Mouse (Mus musculus) erythroblast, embryonic 14.5 days (primary cell): ENCODE results near the gene Tada1. TPM values are rescaled to one million over a fixed set of nuclear protein-coding genes. Genes with fewer than 3 reads are reported as not detected.

ENCODE experiments used
- H3K27me3 ChIP-seq: 2 replicates; pipeline ENCODE4 v1.6.1; 2012; ENCODE audit warnings: inconsistent platforms; ENCODE audit not compliant: control insufficient read depth
- H3K36me3 ChIP-seq: 2 replicates; pipeline ENCODE4 v1.6.1; 2012; ENCODE audit warnings: mild to moderate bottlenecking, inconsistent platforms; ENCODE audit not compliant: control insufficient read depth
- H3K4me1 ChIP-seq: 2 replicates; pipeline ENCODE4 v1.6.1; 2012; ENCODE audit warnings: inconsistent platforms; ENCODE audit not compliant: control insufficient read depth
- H3K4me3 ChIP-seq: replicated peaks from 2 replicates; pipeline ENCODE3; 2012; ENCODE audit warnings: moderate library complexity, mild to moderate bottlenecking, inconsistent platforms
- H3K9me3 ChIP-seq: 2 replicates; pipeline ENCODE4 v1.6.1; 2012; ENCODE audit warnings: low read length, inconsistent platforms, mixed read lengths; ENCODE audit not compliant: control insufficient read depth
- GATA1 ChIP-seq: IDR thresholded peaks from 2 replicates; pipeline ENCODE4 v1.6.1; 2012; ENCODE audit warnings: low read length, inconsistent platforms, mixed read lengths
- TAL1 ChIP-seq: IDR thresholded peaks from 3 replicates; pipeline ENCODE4 v1.6.1; 2012; ENCODE audit warnings: low read length, inconsistent platforms, mixed read lengths
- polyA plus RNA-seq: library from polyadenylated mRNA; stranded (reverse); fragments of >175 nt; gene quantifications from 2 replicates; pipeline ENCODE4 v1.2.3, GENCODE M21; 2012

The Tada1 gene
- 0.40 and 1.1 TPM in 2 replicates for polyA plus RNA-seq

DNA sequence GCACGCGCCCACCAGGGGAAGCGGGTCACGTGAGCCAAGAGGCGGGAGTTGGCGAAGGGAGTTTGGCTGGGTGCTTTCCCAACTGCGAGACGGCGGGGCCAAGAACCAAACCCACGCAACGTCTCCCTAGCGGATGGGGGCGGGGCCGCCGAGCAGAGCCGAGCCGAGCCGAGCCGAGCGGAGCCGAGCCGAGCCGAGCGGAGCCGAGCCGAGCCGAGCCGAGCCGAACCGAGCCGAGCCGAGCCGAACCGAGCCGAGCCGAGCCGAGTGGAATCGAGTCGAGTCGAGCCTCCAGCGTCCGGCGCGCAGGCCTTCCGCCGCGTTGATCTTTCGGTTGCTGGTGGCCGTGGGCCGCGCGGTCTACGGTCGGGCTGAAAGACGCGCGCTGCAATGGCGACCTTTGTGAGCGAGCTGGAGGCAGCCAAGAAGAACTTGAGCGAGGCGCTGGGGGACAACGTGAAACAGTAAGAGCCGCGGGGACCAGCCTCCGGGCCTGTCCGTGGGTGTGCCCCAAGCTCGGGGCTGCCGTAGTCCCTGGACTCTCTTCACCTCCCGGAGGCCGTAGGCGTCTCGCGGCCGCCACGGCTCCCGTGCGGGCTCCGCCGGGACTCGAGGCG, at the start of gene Tada1:
Gene Tada1 (plus strand): TSS at position 85 of the 617 bp plus-strand sequence.
- Histone ChIP-seq H3K4me3 (peak within 1 kb of the TSS; percentile 91), H3K36me3 (peaks cover 22% of the 10 kb centered on the region), H3K4me1 (peaks cover 26% of the 10 kb centered on the region), H3K9me3 (peaks cover 4% of the 10 kb centered on the region), H3K27me3 (no peaks in the 10 kb centered on the region)
- TF ChIP-seq TAL1 = no peak
- TF ChIP-seq GATA1 = no peak

DNA sequence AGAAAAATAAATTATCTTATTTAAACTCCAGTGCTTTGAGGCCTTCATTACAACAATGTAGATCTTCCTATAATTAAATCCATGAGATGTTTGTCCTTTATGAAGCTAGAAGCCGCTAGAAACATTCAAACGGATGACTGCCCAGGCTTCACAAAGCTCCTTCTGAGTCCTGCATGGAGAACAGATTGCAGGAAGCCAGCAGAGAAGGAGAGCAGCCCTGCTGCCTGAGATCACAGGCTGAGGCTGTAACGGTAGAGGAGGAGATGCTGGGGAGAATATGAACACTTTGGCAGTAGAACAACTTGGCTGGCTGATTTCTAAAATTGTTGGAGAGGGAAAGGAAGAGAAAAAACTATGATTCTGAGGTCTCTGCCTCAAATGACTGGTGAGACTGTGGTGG, 48.1 kb upstream of the Tada1 start:
- Histone ChIP-seq H3K4me1 (no peaks in the 10 kb centered on the region), H3K9me3 (peaks cover 2% of the 10 kb centered on the region; the same call in 1 of the 2 replicates), H3K4me3 (no peak overlapping the region), H3K36me3 (no peaks in the 10 kb centered on the region), H3K27me3 (no peaks in the 10 kb centered on the region)
- no peak for TF ChIP-seq GATA1

DNA sequence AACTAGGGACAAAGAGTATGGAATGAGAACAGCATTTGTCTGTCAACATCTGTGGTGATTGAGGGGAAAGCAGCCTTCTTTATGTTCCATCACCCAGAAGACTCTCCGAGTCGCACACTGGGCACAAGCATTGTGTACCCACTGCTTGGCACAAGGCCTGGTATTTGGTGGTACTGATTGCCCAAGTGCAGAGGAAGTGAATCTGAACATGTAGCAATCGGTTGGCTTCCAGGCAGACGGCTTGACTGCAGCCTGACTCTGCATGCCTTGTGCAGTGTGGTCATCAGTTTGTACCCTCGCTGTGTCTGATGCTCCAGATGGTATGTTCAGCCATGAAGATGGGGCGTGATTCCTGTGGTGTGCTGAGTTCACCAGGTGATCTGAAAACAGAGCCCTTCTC, 39.8 kb upstream of the Tada1 start:
- no peak for TF ChIP-seq TAL1
- no peak for TF ChIP-seq GATA1
- no peaks in the 10 kb centered on the region for H3K4me1 ChIP-seq
- H3K36me3 ChIP-seq = no peaks in the 10 kb centered on the region
- no peaks in the 10 kb centered on the region; the same call in 1 of the 2 replicates for H3K9me3 ChIP-seq
- H3K4me3 ChIP-seq = no peak overlapping the region
- H3K27me3 ChIP-seq = no peaks in the 10 kb centered on the region

DNA sequence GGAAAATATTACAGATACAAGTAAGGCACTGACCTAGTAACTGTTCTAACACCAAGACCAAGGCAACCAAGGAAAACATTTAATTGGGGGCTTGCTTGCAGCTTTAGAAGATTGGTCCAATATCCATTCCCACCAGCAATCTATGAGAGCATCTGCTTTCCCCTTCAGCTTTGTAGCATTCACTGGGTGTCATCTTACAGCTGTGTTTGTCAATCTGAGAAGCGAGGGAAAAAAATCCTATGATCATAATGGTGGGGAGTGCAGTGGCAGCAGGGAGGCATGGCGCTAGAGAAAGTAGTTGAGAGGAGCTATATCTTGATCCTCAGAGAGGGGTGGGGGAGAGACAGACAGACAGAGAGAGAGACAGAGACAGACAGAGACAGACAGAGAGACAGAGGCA, 36.8 kb upstream of the Tada1 start:
- Histone ChIP-seq H3K4me1 (no peaks in the 10 kb centered on the region), H3K4me3 (no peak overlapping the region), H3K27me3 (peaks cover 2% of the 10 kb centered on the region; the same call in 1 of the 2 replicates), H3K36me3 (no peaks in the 10 kb centered on the region), H3K9me3 (no peaks in the 10 kb centered on the region; the same call in 1 of the 2 replicates)
- TF ChIP-seq GATA1 = no peak

DNA sequence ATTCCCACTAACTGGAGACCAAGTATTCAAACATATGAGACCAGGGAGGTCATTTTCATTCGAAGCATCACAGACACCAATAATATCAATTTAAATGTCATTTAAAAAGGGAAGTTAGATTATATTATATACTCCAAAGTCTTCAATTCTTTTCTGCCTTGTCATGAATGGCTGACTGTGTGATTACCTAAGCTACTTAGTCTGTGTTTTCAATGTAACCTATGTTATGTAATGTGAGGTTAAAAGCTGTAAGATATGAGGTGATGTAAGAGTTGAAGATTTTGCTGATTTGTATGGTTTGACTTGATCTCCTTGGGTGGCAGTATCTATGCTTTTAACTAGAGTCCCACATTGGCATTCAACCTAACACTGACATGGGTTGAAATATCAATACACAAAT, 36.4 kb upstream of the Tada1 start:
- Histone ChIP-seq H3K9me3 (no peaks in the 10 kb centered on the region; the same call in 1 of the 2 replicates), H3K27me3 (peaks cover 2% of the 10 kb centered on the region; the same call in 1 of the 2 replicates), H3K36me3 (no peaks in the 10 kb centered on the region), H3K4me1 (no peaks in the 10 kb centered on the region), H3K4me3 (no peak overlapping the region)
- TF ChIP-seq TAL1 (no peak), GATA1 (no peak)

DNA sequence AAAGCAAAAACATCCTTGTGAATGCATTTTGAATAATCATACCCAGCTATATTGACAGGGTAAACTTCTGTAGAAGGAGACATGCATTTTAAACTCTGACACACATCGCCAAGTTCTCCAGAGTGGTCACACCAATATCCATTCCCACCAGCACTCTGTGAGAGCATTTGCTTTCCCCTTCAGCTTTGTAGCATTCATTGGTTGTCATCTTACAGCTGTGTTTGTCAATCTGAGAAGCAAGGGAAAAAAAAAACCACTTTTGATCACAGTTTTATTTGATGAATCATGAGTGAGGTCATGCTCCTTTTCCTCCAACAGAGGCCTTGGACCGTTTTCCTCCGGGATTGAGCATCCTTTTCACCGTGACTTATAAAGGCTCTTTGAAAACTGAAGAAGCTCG, 35.3 kb upstream of the Tada1 start:
- no peaks in the 10 kb centered on the region; the same call in 1 of the 2 replicates for H3K9me3 ChIP-seq
- H3K36me3 ChIP-seq = no peaks in the 10 kb centered on the region
- peaks cover 2% of the 10 kb centered on the region; the same call in 1 of the 2 replicates for H3K27me3 ChIP-seq
- TF ChIP-seq TAL1 = no peak
- TF ChIP-seq GATA1 = no peak
- no peak overlapping the region for H3K4me3 ChIP-seq
- H3K4me1 ChIP-seq = no peaks in the 10 kb centered on the region

DNA sequence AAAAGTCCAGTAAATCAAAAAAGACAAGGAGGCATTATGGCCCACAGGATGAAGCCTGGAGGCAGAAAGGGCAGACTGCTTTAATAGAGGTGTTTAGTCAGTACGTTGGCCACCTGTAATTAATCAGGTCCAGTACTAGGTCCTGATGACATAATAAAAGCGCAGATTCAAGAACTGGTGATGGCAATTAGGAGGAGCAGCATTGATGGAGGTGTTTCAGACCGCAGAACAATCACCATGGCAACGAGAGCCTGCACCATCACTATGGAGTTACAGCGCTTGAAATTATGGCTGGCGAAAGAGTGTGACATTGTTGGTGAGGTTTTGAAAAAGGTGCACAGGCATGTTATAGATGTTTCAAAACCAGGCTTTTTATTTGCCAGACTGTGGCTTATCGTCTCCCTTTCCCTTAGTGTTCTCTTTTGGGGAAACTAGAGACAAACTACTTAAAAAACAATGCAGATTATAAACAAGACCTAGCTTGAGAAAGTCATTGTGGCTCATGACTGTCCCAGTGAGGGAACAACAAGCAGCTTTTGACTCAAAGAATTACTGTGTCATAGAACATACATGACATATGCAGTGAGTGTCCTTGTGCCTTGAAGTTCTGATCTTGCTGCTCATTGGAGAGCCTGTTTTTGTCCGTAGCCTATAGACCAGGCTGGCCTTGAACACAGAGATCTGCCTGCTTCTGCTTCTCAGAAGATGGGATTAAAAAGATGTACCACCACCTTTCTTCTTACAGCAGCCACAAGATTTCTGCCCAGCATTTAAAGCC, 34.4 kb upstream of the Tada1 start:
- no peaks in the 10 kb centered on the region; the same call in 1 of the 2 replicates for H3K9me3 ChIP-seq
- no peaks in the 10 kb centered on the region for H3K4me1 ChIP-seq
- TF ChIP-seq GATA1 = no peak
- no peak for TF ChIP-seq TAL1
- peaks cover 2% of the 10 kb centered on the region; the same call in 1 of the 2 replicates for H3K27me3 ChIP-seq
- no peaks in the 10 kb centered on the region for H3K36me3 ChIP-seq
- no peak overlapping the region for H3K4me3 ChIP-seq

DNA sequence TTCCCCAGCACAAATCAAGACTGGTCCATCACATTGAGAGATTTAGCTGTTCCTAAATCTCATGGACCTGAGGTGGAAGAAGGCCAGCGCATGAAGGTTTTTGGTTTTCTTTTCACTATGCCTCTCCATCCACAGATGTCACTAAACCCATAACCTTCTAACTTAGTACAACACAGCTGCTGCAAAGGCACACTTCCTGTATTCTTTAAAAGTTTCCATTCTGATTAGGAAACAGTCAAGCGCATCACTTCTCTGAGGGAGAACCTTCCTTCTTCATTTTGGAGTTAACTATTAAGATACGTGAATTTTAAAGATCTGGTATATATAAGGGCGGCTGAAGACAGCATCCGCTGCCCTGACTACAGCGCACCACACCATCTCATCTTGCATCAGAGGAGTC, 33.3 kb upstream of the Tada1 start:
- H3K36me3 ChIP-seq = no peaks in the 10 kb centered on the region
- peaks cover 4% of the 10 kb centered on the region for H3K9me3 ChIP-seq
- TF ChIP-seq TAL1 = no peak
- TF ChIP-seq GATA1 = no peak
- no peaks in the 10 kb centered on the region for H3K4me1 ChIP-seq
- H3K27me3 ChIP-seq = peaks cover 2% of the 10 kb centered on the region; the same call in 1 of the 2 replicates
- no peak overlapping the region for H3K4me3 ChIP-seq

DNA sequence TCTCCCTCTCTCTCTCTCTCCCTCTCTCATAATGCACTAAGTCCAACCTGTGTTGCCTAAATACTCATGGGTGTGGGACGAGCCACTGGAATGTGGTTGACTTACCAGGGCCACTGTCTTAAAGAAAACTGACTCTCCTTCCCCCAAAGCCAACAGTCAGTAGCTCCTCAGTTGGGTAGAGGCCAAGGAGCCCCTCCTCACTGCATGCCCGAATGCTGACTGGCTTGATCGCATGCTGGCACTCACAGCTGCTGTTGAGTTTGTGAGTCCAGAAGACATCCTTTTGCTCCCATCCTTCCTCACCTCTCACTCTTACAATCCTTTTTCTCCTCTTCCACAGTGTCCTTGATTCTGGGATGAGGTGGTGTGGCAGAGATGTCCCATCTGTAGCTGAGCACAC, 32.0 kb upstream of the Tada1 start:
- H3K27me3 ChIP-seq = peaks cover 2% of the 10 kb centered on the region; the same call in 1 of the 2 replicates
- no peaks in the 10 kb centered on the region for H3K36me3 ChIP-seq
- TF ChIP-seq GATA1 (no peak), TAL1 (no peak)
- no peak overlapping the region for H3K4me3 ChIP-seq
- H3K4me1 ChIP-seq = no peaks in the 10 kb centered on the region
- peaks cover 8% of the 10 kb centered on the region for H3K9me3 ChIP-seq
